Mouse (Mus musculus): Measurements from ENCODE around the gene Fbxl14.

GRCm38 (mm10) chr6:119499271-119499670 lies 19.8 kb downstream of the Fbxl14 start:
- no peak for TF ChIP-seq CTCF (conservative IDR thresholded peaks at IDR 0.05; ENCODE audit: insufficient read depth, insufficient read length, low read depth, low read length)
- TF ChIP-seq POLR2A (IDR thresholded peaks at IDR 0.05; ENCODE audit: low read depth, low read length): no peak
